Mouse (Mus musculus) Muller cell, postnatal 12 days (primary cell): ENCODE results near the gene Rpl13a.
A peak's percentile ranks its signal among the peaks of the same experiment; 100 is the strongest.
"Not testable (repeated sequence)": the region's sequence is repeated elsewhere in the genome, so short reads cannot be mapped to it uniquely, and the experiment has no call there.

Experiments
- DNase-seq: peaks from one replicate; pipeline ENCODE4 v3.0.0-alpha.2; 2015; ENCODE audit errors: inconsistent ontology term

Rpl13a gene

DNA sequence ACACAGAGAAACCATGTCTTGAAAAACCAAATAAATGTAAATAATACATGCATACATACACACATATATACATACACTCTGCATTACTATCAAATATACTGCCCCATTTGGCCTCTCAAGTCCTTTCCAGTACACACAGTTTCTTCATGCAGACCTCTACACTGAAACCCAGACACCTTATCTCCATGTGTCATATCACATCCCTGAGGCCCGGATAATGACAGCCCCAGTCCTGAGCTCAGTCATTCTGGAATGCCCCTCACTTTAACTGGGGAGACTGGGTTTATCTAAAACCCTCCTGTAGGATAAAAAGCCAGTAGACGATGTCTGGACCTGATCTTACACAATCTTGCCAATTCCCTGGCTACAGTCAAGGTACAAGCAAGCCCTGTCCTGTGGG is 15.1 kb downstream of the Rpl13a start:
- DNase-seq: no peak

DNA sequence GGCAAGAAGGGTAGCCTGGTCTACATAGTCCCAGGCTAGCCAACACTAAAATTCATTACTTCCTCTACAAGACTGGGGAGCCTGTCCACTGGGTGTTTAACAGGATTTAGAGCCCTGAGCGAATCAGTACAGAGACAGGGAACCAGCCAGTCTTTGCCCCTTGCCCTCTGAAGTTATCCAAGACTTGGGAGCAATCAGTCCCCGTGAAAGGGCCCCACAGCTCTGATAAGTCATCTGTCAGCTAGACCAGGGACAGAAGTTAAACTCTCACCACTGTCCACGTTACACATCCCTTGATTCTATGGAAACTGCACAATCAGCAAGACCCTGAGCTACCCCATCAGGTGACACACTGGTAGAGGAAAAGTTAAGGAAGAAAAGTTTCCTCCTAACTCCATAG is 16.0 kb downstream of the Rpl13a start:
- no peak for DNase-seq

DNA sequence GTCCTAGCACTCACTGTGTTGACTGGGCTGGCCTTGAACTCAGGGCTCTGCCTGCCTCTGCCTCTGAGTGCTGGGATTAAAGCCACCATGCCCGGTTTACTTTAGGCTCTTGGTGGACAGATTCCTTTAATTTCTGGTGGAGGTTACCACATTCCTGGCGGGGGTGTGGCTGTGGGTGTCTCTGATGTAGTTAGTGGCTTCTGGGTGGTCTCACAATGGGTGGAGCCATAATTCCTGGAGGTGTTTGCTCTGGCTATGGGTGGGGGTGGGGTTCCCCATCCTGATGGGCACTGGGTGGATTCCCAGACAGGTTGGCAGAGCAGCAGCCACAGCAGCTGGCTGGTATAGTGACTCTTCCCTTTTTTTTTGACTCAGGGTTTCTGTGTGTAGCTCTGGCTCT is 16.6 kb downstream of the Rpl13a start:
- DNase-seq: no peak

DNA sequence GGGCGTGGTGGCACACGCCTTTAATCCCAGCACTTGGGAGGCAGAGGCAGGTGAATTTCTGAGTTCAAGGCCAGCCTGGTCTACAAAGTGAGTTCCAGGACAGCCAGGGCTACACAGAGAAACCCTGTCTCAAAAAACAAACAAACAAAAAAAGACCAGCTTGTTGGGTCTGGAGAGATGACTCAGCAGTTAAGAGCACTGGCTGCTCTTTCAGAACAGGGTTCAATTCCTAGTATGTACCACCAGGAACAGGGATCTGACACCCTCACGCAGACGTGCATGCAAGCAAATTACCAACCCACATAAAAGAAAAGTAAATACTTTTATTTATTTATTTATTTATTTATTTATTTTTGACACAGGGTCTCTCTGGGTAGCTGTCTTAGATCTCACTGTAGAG is 18.5 kb downstream of the Rpl13a start:
- not testable (repeated sequence) for DNase-seq

DNA sequence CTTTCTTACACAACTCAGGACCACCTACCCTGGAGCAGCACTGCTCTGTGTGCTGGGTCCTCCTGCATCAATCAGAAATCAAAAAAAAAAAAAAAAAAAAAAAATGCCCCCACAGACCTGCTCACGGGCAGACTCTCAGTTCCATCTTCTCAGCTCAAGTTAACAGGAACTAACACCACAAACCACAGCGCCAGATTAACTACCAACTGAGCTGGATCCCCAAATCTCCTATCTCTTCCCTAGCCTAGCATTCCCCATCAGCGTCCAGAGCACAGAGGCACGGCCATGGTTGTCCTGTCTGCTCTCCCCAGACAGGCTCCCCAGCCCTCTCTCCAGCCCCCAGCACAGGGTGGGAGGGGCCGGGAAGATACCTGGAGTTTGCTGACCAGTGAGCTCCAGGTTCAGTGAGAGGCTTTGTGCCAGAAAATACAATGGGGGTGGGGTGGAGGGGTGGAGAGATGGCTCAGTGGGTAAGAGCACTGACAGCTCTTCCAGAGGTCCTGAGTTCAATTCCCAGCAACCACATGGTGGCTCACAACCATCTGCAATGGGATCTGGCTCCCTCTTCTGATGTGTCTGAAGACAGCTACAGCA is 21.4 kb downstream of the Rpl13a start:
- DNase-seq: no peak

DNA sequence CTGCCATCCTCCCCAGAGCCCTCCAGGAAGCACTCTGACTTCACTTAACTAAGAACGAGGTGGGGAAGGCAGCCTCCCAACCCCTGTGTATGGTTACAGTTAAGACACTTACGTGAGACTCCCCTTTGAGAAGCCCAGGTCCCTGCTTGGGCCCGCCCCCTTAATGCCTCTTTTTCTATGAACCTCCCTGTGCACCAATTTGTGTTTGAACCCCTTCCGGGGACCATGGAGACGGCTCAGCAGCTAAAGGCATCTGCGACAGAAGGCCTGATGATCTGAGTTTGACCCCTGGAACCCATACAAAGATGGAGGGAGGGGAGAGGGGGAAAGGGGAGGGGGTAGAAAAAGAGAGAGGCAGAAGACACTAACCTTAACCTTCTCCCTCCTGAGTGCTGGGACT is 22.1 kb downstream of the Rpl13a start:
- DNase-seq: no peak

DNA sequence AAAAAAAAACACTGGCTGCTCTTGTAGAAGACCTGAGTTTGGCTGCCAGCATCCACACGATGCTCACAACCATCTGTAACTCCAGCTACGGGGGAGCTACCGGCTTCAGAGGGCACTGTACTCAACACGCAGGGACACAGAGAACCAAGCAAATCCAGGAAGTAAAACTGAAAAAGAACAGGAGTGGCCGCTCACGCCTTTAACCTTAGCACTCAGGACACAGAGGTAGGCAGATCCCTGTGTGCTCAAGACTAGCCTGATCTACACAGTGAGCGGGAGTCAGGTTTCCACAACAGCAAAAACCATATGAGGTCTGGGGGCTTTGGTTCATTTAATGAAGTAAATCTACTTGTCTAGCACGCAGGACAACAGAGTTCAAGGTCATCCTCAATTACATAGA is 23.1 kb downstream of the Rpl13a start:
- DNase-seq: no peak

DNA sequence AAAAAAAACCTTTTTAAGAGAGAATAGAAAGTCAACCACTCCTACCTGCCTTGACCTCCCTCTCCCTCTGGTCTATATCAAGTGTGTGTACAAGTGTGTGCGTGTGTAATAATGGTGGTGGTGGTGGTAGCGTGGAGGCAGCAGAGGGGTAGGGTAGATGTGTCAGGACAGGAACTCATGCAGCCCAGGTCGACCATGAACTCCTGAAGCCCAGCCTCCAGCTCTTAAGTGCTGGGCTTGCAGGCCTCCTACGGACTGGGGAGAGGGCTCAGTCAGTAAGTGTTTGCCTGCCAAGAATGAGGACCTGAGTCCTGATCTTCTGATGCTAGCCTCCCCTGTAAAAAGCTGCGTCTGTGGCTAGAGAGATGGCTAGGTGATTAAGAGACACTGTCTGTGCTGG is 23.6 kb downstream of the Rpl13a start:
- no peak for DNase-seq

DNA sequence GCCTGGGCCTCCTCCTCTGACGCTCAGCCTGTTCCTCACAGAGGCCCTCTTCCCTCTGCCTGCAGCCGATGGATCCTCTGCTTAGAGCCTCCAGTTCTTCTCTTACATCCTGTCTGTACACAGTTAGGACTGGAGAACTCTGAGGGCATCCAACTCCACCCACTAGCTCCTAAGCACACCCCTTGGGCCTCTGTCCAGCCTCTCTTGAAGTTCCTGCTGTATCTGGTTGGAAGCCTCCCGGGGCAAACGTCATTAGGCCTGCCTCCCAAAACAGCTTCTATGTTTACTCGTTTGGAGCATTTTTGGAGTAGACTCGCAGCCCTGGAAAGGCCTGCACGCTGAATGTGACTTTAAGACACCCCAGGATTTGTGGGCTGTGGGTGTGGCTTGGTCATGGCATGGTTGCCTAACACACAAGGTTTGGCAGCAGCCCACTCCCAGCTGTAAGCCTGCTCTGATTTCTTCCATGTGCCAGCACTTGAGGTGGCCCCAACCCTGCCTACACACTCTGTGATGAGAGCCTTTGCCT is 24.8 kb downstream of the Rpl13a start, which contains the start of gene Fcgrt:
Gene Fcgrt, minus strand, starts transcription at position 200 of the 529 bp plus-strand sequence.
- DNase-seq: peak; percentile 89

DNA sequence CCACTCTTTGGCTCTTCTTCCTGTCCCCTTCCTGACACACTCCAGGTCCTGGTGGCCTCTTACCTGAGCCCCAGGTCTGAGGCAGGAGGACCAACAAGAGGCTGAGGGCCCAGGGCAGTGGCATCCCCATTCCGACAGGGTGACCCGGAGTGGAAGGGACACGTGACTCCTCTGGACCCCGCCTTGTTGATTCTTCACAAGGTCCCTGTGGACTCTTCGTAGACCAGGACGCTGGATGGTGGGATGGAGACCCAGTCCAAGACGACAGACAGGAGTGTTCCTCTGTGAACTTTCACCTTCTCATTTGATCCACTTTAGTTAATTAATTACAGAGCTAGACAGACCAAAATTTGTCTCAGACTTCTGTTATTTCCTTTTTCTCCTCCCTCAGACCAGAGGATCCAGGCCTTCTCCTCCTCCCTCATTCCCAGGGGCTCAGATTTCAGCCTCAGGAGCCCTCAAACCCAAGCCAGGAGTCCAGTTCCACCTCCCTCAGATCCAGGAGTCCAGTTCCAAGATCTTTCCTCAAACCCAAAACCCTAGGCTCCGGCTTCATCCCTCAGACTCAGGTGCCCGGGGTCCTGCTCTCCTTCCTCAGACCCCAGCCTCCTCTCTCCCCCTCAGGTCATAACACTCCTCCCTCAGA is 25.5 kb downstream of the Rpl13a start:
- DNase-seq: no peak

DNA sequence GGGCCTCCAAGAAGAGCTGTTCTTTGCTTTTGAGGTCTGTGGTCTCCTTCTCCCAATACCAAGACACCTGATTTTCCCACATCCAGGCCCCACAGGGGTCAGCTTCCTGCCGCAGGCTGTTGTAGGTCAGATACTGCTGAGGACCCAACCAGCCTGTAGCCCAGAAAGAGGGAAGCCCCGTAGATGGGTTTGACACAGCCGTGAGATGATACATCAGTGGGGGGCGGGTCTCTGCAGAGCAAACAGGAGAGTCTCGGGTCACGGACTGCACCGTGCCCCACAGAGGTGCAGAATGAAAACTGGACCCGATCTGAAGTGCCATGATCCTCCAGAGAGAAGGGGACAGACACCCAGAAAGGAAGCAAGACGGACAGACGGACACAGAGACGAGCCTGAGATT is 26.1 kb downstream of the Rpl13a start:
- no peak for DNase-seq

DNA sequence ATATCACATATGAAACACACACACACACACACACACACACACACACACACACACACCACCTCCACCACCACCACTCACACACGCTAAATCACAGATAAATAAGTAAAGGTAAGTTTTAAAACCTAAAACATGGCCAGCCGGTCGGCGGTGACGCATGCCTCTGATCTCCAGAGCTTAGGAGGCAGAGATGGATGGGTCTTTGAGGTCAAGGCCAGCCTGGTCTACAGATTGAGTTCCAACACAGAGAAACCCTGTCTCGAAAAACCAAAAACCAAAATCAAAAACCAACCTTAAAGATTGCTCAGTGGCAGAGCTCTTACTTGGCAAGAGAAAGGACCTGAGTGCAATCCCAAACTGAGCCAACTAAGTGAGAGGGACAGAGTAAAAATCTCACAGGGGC is 28.5 kb downstream of the Rpl13a start:
- no peak for DNase-seq

DNA sequence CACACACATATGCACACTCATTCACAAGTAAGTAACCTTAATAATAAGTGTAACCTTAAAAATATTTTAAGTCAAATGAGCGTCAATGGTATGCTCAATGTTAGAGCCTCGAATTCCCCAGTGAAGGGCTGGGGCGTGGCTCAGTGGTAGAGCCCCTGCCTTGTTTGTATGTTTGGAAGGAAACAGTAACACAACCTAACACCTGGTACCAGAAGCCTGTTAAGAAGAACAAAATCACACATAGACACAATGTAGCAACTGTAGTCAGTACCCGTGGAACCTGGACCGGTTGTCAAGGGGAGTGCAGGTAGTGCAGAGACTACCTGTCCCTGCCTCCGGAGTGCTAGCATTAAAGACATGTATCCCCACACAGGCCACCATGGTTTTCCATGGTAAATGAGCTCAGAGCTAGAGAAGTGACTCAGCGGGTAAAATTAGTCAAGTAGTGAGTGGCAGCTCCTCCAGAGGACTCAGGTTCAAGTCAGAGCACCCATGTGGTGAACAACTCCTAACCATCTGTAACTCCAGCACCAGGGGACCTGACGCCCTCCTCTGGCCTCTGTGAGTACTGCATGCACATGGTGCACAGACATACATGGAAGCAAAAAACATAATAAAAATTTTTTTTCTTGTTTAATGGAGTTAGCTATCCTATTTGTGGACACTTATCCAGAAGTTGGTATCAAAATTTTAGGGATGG is 29.9 kb downstream of the Rpl13a start:
- DNase-seq: no peak

DNA sequence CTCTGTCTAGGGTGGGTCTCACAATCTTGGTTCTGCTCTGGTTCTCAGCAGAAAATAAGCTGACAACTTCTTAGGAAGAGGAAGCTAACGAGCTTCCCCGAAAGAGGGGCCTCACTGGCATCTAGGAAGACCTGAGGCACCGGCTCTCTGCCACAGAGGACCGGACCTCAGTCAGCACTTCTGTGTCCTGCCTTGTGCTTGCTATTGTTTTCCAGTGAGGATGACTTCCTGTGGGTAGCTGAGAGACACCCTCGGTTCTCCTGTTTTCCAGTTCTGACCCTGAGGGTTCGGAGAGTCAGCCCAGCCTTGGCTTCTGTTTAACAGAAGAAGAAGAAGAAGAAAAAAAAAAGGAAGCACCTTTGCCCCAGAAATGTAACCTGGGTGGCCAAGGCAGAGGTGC is 31.1 kb downstream of the Rpl13a start:
- no peak for DNase-seq

DNA sequence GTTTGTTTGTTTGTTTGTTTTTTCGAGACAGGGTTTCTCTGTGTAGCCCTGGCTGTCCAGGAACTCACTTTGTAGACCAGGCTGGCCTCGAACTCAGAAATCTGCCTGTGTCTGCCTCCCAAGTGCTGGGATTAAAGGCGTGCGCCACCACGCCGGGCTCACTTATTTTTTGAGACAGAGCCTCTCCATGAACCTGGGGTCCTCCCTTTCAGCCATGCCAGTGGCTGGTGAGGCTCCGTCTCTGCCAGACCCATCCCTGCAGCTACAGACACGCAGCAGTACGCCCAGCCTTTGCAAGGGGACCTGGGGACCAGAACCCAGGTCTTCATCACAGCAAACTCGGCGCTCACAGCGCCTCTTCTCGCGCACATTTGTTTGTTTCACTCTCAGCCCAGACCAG is 32.6 kb downstream of the Rpl13a start:
- not testable (repeated sequence) for DNase-seq

DNA sequence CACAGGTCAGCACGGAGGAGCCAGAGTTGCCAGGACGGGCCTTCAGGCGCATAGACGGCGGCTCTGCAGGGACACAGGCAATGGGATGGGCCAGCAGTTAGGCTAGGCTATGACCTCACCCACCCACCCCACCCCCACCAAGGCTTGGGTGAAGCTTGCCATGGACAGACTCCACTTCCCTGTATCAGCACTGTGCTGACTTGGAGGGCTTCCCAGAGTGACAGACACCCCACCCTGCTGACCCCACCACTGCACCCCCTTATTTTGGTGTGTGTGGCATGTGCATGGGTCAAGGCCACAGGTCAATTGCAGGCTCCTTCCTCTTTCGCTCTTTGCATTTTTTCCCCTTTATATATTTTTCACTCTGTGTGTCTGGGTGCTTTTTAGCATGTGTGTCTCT is 33.2 kb downstream of the Rpl13a start:
- DNase-seq: no peak

DNA sequence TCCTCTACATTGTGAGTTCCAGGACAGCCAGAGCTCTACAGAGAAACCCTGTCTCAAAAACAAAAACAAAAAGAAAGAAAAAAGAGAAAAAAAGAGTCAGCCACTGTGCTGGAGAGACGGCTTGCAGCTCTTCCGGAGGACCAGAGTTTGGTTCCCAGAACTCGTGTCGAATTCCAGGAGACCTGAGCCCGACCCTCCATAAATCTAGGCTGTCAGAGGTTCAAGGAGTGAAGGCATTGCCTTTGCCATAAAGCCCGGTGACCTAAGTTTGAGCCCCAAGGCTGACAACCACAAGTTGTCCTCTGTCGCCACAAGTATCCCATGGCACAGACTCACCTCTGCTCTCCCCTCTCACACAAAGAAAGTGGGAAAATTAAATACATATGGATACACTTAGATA is 34.4 kb downstream of the Rpl13a start:
- no peak for DNase-seq

DNA sequence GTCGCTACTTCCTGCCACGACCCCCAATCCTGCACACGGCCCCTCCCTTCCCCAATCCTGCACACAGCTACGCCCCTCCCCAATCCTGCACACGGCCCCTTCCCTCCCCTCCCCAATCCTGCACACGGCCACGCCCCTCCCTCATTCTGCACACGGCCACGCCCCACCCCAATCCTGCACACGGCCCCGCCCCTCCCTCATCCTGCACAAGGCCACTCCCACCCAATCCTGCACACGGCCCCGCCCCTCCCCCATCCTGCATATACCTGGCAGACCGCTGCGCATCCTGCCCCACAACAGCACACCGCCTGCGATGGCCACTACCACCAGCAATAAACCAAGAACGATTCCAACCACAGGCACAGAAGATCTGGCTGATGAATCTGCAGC is 35.0 kb downstream of the Rpl13a start:
- no peak for DNase-seq

DNA sequence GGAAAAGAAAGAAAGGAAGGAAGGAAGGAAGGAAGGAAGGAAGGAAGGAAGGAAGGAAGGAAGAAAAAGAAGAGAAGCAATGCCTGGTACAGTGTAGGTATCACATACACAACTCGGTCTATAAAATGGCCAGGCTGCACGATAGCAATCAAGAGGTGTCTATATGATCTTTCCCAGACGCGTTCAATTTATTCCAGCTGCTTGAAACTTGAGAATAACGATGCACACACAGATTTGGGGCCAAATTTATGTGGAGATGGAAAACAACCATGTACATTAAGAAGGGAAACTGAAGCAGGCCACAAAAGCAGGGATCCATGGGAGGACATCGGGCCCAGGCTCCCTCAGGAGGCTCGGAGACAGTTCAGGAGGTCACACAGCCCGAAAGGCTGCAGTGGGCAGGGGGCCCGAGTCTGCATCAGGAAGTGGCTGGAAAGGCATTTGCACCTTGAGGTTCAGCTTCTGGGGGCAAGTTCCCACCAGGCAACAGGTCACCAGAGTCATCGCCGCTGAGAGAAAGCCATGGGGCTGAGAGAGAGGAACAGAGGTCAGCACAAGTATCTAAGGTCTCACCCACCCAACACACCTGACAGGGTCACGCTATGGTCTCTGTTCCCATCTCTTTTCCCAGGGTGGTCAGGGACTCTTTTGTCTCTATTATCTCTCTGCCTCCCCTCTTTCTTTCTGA is 35.6 kb downstream of the Rpl13a start:
- DNase-seq: no peak

DNA sequence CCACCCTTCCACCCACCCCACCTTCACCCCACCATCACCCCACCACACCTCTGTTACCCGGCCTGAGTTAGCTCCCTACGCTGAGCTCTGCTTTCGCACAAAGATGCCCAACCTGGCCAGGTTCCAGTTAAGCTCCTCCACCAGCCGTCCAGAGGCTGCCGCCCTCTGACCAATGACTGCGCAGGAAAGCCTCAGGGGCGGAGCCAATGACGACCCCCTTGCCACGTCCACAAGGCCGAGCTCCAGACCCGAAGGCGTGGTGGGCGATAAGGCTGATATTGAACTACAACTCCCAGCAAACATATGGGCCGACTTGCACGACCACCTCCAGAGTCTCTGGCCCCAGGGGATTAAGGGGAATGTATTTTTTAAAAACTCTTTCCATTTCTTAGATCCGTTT is 36.5 kb downstream of the Rpl13a start, which contains the start of gene Rcn3:
Gene Rcn3, minus strand, starts transcription at position 174 of the 400 bp plus-strand sequence.
- DNase-seq: peak; percentile 90

DNA sequence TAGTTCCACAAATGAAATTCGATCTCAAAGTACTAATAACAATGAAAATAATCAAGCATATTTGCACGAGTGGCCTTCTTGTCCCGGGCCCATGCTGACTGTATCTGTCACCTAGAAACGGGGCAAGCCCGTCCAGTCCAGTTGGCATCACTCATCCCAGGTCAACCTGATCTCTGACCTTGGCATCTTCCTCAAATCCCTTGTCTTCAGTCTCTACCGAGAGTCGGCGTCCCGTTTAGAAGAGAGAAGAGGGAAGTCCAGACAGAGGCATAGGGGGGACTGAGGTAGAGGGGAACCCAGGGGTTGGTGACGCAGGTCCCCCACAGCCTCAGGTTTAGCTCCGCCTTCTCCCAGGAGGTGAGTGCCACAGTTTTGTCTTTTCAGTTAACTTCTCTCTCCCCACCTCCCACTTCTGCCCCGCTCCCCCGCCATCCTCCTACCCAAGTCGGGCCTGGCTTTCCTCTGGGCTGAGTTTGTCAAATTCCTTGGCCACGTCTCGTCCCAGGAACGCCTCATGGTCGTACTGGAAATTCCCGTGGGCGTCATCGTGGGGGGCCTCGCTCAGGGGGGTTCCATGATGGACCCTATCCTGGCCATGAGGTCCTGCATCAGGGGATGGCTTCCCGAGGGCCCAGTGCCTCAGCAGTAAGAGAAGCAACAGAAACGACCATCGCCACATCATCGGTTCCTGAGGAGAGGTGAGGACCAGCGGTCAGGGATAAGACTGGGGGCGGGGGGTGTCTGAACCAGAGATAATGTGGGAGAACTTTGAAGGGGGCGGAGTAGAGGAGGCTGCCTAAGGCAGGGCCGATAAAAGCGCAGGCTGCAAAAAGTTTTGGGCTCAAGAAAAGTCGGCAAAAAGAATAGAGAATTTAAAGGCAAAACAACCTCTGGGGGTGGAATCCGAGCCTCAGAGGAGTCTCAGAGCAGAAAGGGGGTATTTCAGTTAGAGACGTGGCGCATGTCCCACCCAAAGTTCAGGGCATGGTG is 37.3 kb downstream of the Rpl13a start:
- peak; percentile 75 for DNase-seq
